Mouse (Mus musculus): Measurements from ENCODE around the gene Urb1. TPM values are rescaled to one million over a fixed set of nuclear protein-coding genes. Genes with fewer than 3 reads are reported as not detected.
A peak's percentile ranks its signal among the peaks of the same experiment; 100 is the strongest.

Gene Urb1
- polyA plus RNA-seq, 1 experiment from 2014 or later: 9.0 TPM

DNA sequence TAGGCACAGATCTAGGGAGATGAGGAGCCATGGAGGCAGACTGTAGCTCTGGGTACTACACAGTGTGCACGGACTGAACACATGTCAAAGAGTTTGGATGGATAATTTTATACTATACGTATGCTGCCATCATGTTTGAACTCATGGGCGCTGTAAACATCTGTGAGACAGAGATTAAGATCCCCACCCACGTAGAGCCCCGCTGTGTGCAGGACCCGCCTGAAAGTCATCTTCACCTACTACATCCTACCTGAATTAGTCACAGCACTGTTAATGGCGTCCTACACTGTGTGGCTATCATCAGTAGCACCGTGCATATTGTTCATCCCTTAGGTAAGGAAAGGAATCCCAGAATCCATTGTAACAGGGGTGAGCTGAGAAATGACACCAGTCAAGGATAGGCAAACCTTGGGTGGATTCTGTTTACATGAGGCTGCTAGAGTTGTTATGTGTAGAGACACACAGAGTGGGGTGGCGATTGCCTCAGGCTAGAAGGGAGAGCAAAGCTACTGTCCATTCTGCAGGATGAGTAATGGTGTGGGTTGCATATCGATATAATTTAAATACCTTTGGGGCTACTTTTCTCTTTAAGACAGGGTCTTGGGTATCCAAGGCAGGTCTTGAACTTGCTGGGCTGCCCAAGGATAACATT lies 12.2 kb upstream of the Urb1 start:
- WGBS: 88% methylated on average over 10 of the region's 10 CpGs
- H3K27ac ChIP-seq: no peak overlapping the region
- no peak overlapping the region for H3K9ac ChIP-seq
- no peaks in the 10 kb centered on the region for H3K36me3 ChIP-seq
- no peaks in the 10 kb centered on the region for H3K9me3 ChIP-seq (replicated peaks)
- H3K4me3 ChIP-seq (replicated peaks): no peak overlapping the region
- H3K4me1 ChIP-seq: no peaks in the 10 kb centered on the region
- no peak overlapping the region for H3K4me2 ChIP-seq
- no peak; the same call in 1 of the 2 replicates for ATAC-seq (replicated peaks; ENCODE audit: low FRiP score)
- 0 out of 2 replicates have a peak, but pooled peaks cover 3% of the 10 kb centered on the region for H3K27me3 ChIP-seq

DNA sequence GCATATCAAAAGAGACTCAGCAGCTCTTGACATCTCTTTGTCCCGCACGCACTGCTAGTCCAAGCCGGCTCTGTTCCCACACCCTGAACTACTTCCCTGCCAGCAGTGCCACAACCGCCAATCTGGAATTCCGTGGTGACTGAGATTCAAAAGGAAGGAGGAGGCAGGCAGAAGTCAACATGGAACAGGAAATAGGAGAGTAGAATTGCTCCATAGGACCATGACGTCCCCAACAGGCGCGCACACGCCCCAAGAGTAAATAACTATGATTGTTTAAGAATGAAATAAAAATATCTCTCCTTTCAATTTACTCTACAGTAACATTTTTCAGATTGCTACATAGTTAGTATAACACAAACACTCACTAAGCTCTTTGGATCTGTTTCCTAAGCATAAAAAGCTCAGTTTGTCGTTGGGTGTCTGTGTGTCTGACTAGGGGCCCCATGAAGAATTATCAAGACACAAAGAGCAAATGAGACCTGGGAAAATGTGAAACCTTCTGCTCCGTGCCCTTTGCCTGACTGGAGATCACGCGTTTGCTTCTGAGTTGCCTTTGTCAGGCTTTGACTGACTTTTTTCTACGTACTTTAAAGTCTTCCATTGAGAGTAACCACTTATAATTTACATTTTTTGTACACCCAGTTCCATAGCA lies 11.0 kb upstream of the Urb1 start:
- Histone ChIP-seq H3K27ac (no peak overlapping the region), H3K36me3 (no peaks in the 10 kb centered on the region), H3K9me3 (replicated peaks) (no peaks in the 10 kb centered on the region), H3K4me2 (no peak overlapping the region), H3K4me3 (replicated peaks) (no peak overlapping the region), H3K9ac (no peak overlapping the region), H3K27me3 (0 out of 2 replicates have a peak, but pooled peaks cover 3% of the 10 kb centered on the region), H3K4me1 (no peaks in the 10 kb centered on the region)
- ATAC-seq (replicated peaks; ENCODE audit: low FRiP score): no peak
- 84% methylated on average over 14 of the region's 14 CpGs for WGBS

- Histone ChIP-seq H3K9ac (no peak overlapping the region), H3K27ac (no peak overlapping the region), H3K9me3 (replicated peaks) (no peaks in the 10 kb centered on the region), H3K36me3 (no peaks in the 10 kb centered on the region), H3K4me3 (replicated peaks) (no peak overlapping the region), H3K4me2 (no peak overlapping the region), H3K4me1 (no peaks in the 10 kb centered on the region), H3K27me3 (0 out of 2 replicates have a peak, but pooled peaks cover 3% of the 10 kb centered on the region)
- 78% methylated on average over 6 of the region's 6 CpGs for WGBS
- no peak for ATAC-seq (replicated peaks; ENCODE audit: low FRiP score)
These were observed 10.1 kb upstream of the Urb1 start for GRCm38 (mm10) chr16:90820326-90820725.

- no peak for ATAC-seq (replicated peaks; ENCODE audit: low FRiP score)
- Histone ChIP-seq H3K36me3 (no peaks in the 10 kb centered on the region), H3K4me3 (replicated peaks) (no peak overlapping the region), H3K9me3 (replicated peaks) (no peaks in the 10 kb centered on the region), H3K4me2 (no peak overlapping the region), H3K9ac (no peak overlapping the region), H3K27ac (no peak overlapping the region), H3K4me1 (peaks cover 13% of the 10 kb centered on the region; the same call in 1 of the 2 replicates), H3K27me3 (no peaks in the 10 kb centered on the region)
- WGBS: 75% methylated on average over 5 of the region's 5 CpGs
These were observed 1.9 kb upstream of the Urb1 start for GRCm38 (mm10) chr16:90812086-90812485.

DNA sequence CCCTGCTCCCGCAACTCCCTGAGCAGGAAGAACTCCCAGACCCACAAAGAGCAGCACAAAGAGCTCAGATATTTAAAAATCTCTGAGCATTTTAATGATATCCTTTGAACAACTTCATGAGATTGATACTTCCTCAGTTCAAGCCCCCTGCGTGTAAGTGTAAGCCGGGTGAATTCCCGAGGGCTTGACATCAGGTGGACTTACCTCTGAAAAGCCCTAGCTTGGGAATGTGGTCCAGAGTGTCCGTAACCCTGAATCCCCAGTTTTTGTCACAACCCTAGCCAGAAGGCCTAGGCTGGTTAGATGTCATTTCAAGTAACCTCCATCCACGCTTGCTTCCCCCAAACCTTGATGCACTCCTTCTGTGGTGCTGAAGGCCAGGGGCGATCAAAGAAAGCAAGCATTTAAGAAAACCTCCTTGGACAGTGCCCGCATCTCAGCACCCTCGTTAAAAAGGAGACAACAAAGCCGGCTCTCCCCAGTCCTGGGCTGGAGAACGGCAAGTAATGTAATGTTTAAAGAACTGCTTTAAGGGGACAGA lies 573 bp upstream of the Urb1 start:
- 51% methylated on average over 11 of the region's 11 CpGs for WGBS
- H3K4me1 ChIP-seq: peaks cover 13% of the 10 kb centered on the region; the same call in 1 of the 2 replicates
- H3K4me3 ChIP-seq (replicated peaks): peak overlapping the region; percentile 96
- ATAC-seq (replicated peaks; ENCODE audit: low FRiP score): peak; percentile 17; the same call in 1 of the 2 replicates
- no peaks in the 10 kb centered on the region for H3K27me3 ChIP-seq
- peak overlapping the region; percentile 70; the same call in 1 of the 2 replicates for H3K27ac ChIP-seq
- no peaks in the 10 kb centered on the region for H3K9me3 ChIP-seq (replicated peaks)
- H3K36me3 ChIP-seq: no peaks in the 10 kb centered on the region
- H3K4me2 ChIP-seq: peak overlapping the region; percentile 91
- 0 out of 2 replicates have a peak overlapping the region, but pooled peaks have one; percentile 23 for H3K9ac ChIP-seq

DNA sequence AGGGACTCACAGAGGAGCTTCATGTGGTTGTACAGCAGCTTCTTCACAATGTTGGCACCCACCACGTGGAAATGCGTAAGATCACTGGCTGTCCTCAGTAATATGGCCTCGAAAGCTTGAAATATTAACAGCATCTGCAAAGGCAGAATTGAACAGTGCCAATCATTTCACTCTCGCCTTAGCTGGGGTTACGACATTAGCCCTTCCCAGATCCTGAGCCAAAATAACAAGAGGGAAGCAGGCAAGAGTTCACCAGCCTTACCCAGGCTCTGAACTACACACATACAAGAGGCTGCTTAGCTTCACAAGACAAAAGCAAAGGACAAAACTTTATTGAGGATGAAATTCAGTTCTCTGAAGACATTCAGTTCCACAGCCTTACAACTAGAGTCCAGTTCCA lies 5.7 kb downstream of the Urb1 start:
- H3K9me3 ChIP-seq (replicated peaks): no peaks in the 10 kb centered on the region
- H3K27ac ChIP-seq: no peak overlapping the region
- H3K4me1 ChIP-seq: peaks cover 4% of the 10 kb centered on the region; the same call in 1 of the 2 replicates
- H3K27me3 ChIP-seq: no peaks in the 10 kb centered on the region
- peaks cover 48% of the 10 kb centered on the region for H3K36me3 ChIP-seq
- no peak overlapping the region for H3K4me3 ChIP-seq (replicated peaks)
- ATAC-seq (replicated peaks; ENCODE audit: low FRiP score): no peak
- 95% methylated on average over 5 of the region's 5 CpGs for WGBS
- no peak overlapping the region for H3K4me2 ChIP-seq
- no peak overlapping the region for H3K9ac ChIP-seq

GRCm38 (mm10) chr16:90801928-90802327 lies 8.3 kb downstream of the Urb1 start:
- Histone ChIP-seq H3K27ac (no peak overlapping the region), H3K27me3 (no peaks in the 10 kb centered on the region), H3K4me1 (no peaks in the 10 kb centered on the region), H3K36me3 (peaks cover 69% of the 10 kb centered on the region), H3K4me3 (replicated peaks) (no peak overlapping the region), H3K9ac (no peak overlapping the region), H3K9me3 (replicated peaks) (no peaks in the 10 kb centered on the region), H3K4me2 (no peak overlapping the region)
- ATAC-seq (replicated peaks; ENCODE audit: low FRiP score): no peak
- 93% methylated on average over 3 of the region's 3 CpGs for WGBS

DNA sequence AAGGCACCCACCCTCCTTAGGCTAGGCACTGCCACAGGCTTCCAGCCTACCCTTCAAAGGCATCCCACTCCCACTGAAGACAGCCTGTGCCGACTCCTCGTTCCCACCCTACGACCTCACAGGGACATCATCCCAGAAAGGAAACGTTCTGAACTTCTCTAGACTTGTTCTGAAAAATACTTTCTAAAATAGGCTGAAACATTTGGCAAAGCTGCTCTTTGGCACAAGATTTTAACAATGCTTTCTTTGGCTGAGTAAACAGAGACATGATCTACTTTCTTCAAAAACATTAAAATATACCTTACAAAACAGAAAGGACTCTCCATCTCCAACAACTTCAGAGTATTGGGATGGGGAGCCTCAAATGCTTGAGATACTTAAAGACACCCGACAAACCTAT lies 9.0 kb downstream of the Urb1 start:
- Histone ChIP-seq H3K4me3 (replicated peaks) (no peak overlapping the region), H3K4me1 (no peaks in the 10 kb centered on the region), H3K27me3 (no peaks in the 10 kb centered on the region), H3K4me2 (no peak overlapping the region), H3K9me3 (replicated peaks) (no peaks in the 10 kb centered on the region), H3K36me3 (peaks cover 76% of the 10 kb centered on the region), H3K9ac (no peak overlapping the region), H3K27ac (no peak overlapping the region)
- ATAC-seq (replicated peaks; ENCODE audit: low FRiP score): no peak
- 89% methylated on average over 5 of the region's 5 CpGs for WGBS

GRCm38 (mm10) chr16:90799840-90800239 lies 10.4 kb downstream of the Urb1 start:
- Histone ChIP-seq H3K9ac (no peak overlapping the region), H3K27me3 (no peaks in the 10 kb centered on the region), H3K27ac (no peak overlapping the region), H3K9me3 (replicated peaks) (no peaks in the 10 kb centered on the region), H3K4me3 (replicated peaks) (no peak overlapping the region), H3K36me3 (peaks cover 84% of the 10 kb centered on the region), H3K4me2 (no peak overlapping the region), H3K4me1 (no peaks in the 10 kb centered on the region)
- WGBS: 92% methylated on average over 10 of the region's 10 CpGs
- ATAC-seq (replicated peaks; ENCODE audit: low FRiP score): no peak

DNA sequence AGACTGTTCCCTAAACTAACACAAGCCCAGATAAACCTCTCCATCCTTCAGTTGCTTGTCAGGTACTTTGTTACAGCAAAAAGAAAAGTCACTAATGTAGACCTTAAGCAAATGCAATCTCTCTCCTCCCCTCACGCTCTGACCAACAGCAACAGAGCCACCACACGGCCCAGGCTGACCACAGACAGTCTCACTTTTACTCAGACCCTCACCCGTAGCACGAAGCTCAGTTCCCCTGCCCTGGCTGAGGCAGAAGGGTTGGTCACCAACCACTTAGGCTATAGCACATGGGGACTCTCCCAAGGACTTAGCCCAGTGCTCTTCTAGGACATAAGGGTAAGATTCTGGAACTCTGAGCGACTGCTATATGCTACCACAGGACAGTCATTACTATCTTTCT lies 11.4 kb downstream of the Urb1 start:
- no peak for ATAC-seq (replicated peaks; ENCODE audit: low FRiP score)
- 87% methylated on average over 5 of the region's 5 CpGs for WGBS
- no peak overlapping the region for H3K27ac ChIP-seq

DNA sequence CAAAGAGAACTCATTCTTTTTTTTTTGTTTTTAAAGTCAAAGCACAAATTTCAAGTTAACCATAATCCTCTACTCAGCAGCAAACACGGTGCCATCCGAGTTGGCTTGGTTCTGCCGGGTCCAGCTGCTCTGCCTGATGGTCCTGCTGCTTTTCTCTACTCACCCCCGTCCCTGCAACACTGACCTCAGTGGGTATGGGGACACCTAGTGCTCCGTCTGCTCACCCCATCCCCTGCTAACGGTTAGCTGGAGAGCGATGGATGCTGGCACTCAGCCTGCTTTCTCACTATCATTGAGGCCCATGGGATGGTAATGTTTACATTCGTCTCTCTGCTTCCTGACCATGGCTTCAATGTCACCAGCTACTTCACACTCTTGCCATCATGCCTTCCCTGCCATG lies 11.8 kb downstream of the Urb1 start:
- Histone ChIP-seq H3K4me3 (replicated peaks) (no peak overlapping the region), H3K27ac (no peak overlapping the region), H3K27me3 (no peaks in the 10 kb centered on the region), H3K4me1 (no peaks in the 10 kb centered on the region), H3K36me3 (peaks cover 82% of the 10 kb centered on the region), H3K9ac (no peak overlapping the region), H3K4me2 (no peak overlapping the region), H3K9me3 (replicated peaks) (no peaks in the 10 kb centered on the region)
- no peak for ATAC-seq (replicated peaks; ENCODE audit: low FRiP score)
- 88% methylated on average over 8 of the region's 8 CpGs for WGBS

More for the DNA sequence above, 11.4 kb downstream of the Urb1 start:
- no peaks in the 10 kb centered on the region for H3K9me3 ChIP-seq (replicated peaks)
- H3K9ac ChIP-seq: no peak overlapping the region
- H3K4me3 ChIP-seq (replicated peaks): no peak overlapping the region
- no peak overlapping the region for H3K4me2 ChIP-seq
- H3K36me3 ChIP-seq: peaks cover 82% of the 10 kb centered on the region
- no peaks in the 10 kb centered on the region for H3K4me1 ChIP-seq
- no peaks in the 10 kb centered on the region for H3K27me3 ChIP-seq

DNA sequence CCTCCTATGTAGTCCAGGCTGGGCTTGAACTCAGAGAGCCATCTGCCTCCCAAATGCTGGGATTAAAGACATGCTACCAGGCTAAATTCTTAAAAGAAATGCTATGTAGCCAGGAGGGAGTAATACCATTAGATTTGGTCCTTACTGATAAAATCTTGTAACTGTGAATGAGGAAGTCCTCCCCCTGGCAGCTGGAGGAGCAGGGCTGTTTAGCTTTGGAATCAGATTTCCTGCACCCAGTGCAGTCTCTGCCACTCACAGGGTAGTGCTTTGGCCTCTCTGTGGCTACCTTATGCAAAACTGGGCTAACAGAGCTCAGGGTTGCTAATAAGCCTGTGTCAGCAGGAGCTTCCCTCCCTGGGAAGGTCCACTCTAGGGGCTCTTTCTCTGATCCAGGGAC lies 15.5 kb downstream of the Urb1 start:
- Histone ChIP-seq H3K9ac (no peak overlapping the region), H3K4me1 (no peaks in the 10 kb centered on the region), H3K4me2 (no peak overlapping the region), H3K4me3 (replicated peaks) (no peak overlapping the region), H3K27ac (no peak overlapping the region), H3K9me3 (replicated peaks) (no peaks in the 10 kb centered on the region), H3K36me3 (peaks cover 93% of the 10 kb centered on the region), H3K27me3 (no peaks in the 10 kb centered on the region)
- no peak for ATAC-seq (replicated peaks; ENCODE audit: low FRiP score)

Data from kidney, embryonic 15.5 days (tissue).